Mouse (Mus musculus) bone marrow macrophage, adult 2 months (primary cell): ENCODE results near the gene Rcan2.

Experiments used
- CTCF ChIP-seq: IDR thresholded peaks from 2 replicates; pipeline ENCODE4 v1.5.1; 2012; ENCODE audit warnings: low read depth, mild to moderate bottlenecking, low read length, moderate library complexity
- POLR2A ChIP-seq: IDR thresholded peaks from 2 replicates; pipeline ENCODE4 v1.6.1; 2012; ENCODE audit warnings: mild to moderate bottlenecking, low read depth, low read length, borderline replicate concordance

DNA sequence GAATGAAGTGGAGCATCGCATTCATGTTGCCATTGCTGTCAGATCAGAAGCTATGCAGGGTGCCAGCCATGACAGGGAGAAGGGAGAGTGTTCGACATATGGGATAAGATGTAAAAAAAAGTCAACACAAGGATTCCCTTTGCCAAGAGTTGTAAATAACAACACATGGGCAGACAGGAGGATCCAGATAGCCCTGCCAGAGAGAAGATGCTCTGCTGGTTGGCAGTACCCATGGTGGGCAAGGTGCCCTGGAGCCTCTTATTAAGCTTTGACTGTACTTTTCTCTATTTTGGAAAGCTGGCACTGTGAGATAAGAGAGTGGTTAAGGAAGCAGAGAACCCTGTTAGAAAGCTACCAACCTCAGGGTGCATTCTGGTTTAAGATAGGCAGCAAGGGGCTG, 19.8 kb downstream of the Rcan2 start:
- TF ChIP-seq CTCF (no peak), POLR2A (no peak)
